Mouse (Mus musculus) lung, embryonic 15.5 days (tissue): ENCODE measurements around the gene Map2k2. TPM values are rescaled to one million over a fixed set of nuclear protein-coding genes. Genes with fewer than 3 reads are reported as not detected.
A peak's percentile ranks its signal among the peaks of the same experiment; 100 is the strongest.
"Not testable (repeated sequence)": the region's sequence is repeated elsewhere in the genome, so short reads cannot be mapped to it uniquely, and the experiment has no call there.

Source experiments
- ATAC-seq: fragments of 200-750 bp; cut with Nextera tagmentation; 2 replicates; pipeline ENCODE4 v1.8.0; 2017; ENCODE audit warnings: moderate number of reproducible peaks, borderline replicate concordance; ENCODE audit not compliant: low FRiP score, low TSS enrichment; ENCODE audit errors: extremely low read depth
- H3K27ac ChIP-seq: fragments of 300-500 bp; sonication (generic); 2 replicates; pipeline ENCODE4 v1.5.1; 2015; ENCODE audit warnings: moderate library complexity, mild to moderate bottlenecking, inconsistent platforms
- H3K27me3 ChIP-seq: fragments of 300-500 bp; sonication (generic); 2 replicates; pipeline ENCODE4 v1.6.1; 2015; ENCODE audit warnings: inconsistent platforms
- H3K36me3 ChIP-seq: fragments of 300-500 bp; sonication (generic); 2 replicates; pipeline ENCODE4 v1.6.1; 2015; ENCODE audit warnings: inconsistent platforms
- H3K4me1 ChIP-seq: fragments of 300-500 bp; sonication (generic); 2 replicates; pipeline ENCODE4 v1.6.1; 2015; ENCODE audit warnings: inconsistent platforms
- H3K4me2 ChIP-seq: fragments of 300-500 bp; sonication (generic); 2 replicates; pipeline ENCODE4 v1.6.1; 2015; ENCODE audit warnings: inconsistent platforms, mild to moderate bottlenecking, moderate library complexity
- H3K4me3 ChIP-seq: fragments of 300-500 bp; sonication (generic); 2 replicates; pipeline ENCODE4 v1.5.1; 2015; ENCODE audit warnings: mild to moderate bottlenecking, inconsistent platforms
- H3K9ac ChIP-seq: fragments of 300-500 bp; sonication (generic); 2 replicates; pipeline ENCODE4 v1.6.1; 2015; ENCODE audit warnings: inconsistent platforms
- H3K9me3 ChIP-seq: fragments of 300-500 bp; sonication (generic); 2 replicates; pipeline ENCODE4 v1.6.1; 2016; ENCODE audit warnings: inconsistent platforms
- WGBS: fragments of 180-500 bp; shearing (Covaris S2); methylation state at CpG from one replicate; pipeline ENCODE4 v1.1.7; 2015; 5-methylcytosine and 5-hydroxymethylcytosine counted together
- polyA plus RNA-seq: library from polyadenylated mRNA; unstranded; fragments of >200 nt; fragmentation: Nextera tagmentation; extraction: Ambion mirVana; gene quantifications from 2 replicates; pipeline ENCODE4 v1.2.1, GENCODE M21; 2015

The Map2k2 gene
- polyA plus RNA-seq, 1 experiment from 2014 or later, result 180 TPM

DNA sequence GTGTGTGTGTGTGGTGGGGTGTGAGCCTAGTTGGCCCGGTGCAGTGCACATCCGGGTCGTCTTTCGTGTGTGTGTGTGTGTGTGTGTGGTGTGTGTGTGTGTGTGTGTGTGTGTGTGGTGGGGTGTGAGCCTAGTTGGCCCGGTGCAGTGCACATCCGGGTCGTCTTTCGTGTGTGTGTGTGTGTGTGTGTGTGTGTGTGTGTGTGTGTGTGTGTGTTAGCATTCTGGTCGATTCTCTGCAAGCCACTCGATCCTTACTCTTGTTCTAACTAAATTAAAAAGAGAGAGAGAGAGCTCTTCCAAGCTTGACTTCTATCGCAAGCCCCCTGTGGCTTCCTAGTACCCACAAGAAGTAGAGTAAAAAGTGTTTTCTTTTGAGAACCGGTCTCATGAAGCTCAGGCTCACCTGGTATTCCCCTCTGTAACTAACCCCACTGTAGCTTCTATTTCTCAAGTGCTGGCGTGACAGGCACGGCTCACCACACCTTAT lies 63.7 kb downstream of the Map2k2 start:
- WGBS, result 19% methylated on average over 11 of the region's 14 CpGs
- 0 out of 2 replicates have a peak, but pooled peaks have one; percentile 20 for ATAC-seq
- not testable (repeated sequence) for H3K36me3 ChIP-seq, H3K27me3 ChIP-seq, H3K9ac ChIP-seq, H3K4me3 ChIP-seq, H3K9me3 ChIP-seq
- Histone ChIP-seq H3K4me1 (peaks cover 45% of the 10 kb centered on the region), H3K4me2 (peak overlapping the region; percentile 77), H3K27ac (peak overlapping the region; percentile 44; the same call in 1 of the 2 replicates)

DNA sequence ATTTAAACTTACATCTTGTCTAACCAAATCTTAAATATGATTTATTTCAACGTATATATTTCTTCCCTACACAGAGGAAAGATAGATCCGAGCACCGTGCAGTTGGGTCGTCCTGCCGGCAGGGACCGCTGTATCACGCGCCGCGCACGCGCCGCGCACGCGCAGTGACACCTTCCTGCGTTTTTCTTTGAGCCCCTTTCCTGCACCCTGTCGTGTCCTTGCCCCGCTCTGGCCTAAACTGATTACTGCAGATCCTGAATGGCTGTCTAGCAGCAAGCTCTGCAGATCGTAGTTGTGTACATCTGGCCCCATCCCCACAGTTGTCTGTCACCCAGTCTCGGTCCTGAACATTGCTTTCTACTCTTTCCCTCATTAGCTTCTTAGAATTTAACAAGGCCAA lies 67.4 kb downstream of the Map2k2 start:
- H3K9ac ChIP-seq, result peak overlapping the region; percentile 31
- 0 out of 2 replicates have a peak overlapping the region, but pooled peaks have one; percentile 14 for H3K4me3 ChIP-seq
- H3K4me2 ChIP-seq, result peak overlapping the region; percentile 43
- no peak for ATAC-seq
- no peaks in the 10 kb centered on the region for H3K27me3 ChIP-seq
- peak overlapping the region; percentile 76 for H3K27ac ChIP-seq
- 9% methylated on average over 21 of the region's 21 CpGs for WGBS
- H3K4me1 ChIP-seq, result peaks cover 45% of the 10 kb centered on the region
- H3K36me3 ChIP-seq, result peaks cover 7% of the 10 kb centered on the region
- H3K9me3 ChIP-seq, result no peaks in the 10 kb centered on the region

DNA sequence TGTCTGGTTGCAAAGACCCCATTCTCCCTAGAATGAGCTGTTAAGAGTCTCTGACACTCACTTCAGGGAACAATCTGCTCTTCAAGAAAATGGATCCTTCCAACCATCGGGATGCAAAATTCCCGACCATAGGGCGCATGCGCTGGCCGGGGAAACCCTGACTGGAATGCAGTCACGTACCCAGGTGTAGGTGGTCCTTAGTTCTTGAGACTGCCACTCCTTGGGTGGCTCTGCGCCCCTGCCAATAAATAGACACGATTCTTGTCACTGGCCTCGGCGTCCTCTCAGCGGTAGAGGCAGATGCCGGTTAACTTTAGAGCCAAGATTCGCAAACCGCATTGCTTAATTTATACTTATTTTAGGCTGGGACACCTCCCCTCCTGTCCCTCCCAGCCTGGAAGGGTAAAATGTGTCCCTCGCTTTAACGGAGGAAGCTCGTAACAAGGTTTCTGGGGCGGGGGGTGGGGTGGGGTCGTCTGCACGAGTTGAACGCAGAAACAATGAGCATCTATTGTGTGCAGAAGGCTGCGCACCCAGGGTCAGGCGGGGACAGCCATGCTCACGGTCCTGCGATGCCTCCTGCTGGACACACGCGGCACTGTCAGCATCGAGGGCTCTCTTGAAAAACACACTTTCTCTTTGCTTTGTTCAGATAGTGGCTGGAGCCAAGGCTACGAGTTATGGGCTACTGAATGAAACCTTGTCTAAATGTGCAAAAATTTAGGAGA lies 69.1 kb downstream of the Map2k2 start:
- Histone ChIP-seq H3K4me1 (peaks cover 47% of the 10 kb centered on the region), H3K4me3 (peak overlapping the region; percentile 34), H3K4me2 (peak overlapping the region; percentile 64), H3K9me3 (no peaks in the 10 kb centered on the region), H3K9ac (peak overlapping the region; percentile 43), H3K36me3 (peaks cover 24% of the 10 kb centered on the region), H3K27me3 (no peaks in the 10 kb centered on the region), H3K27ac (peak overlapping the region; percentile 87)
- 2% methylated on average over 29 of the region's 29 CpGs for WGBS
- ATAC-seq, result peak; percentile 50; the same call in 1 of the 2 replicates

DNA sequence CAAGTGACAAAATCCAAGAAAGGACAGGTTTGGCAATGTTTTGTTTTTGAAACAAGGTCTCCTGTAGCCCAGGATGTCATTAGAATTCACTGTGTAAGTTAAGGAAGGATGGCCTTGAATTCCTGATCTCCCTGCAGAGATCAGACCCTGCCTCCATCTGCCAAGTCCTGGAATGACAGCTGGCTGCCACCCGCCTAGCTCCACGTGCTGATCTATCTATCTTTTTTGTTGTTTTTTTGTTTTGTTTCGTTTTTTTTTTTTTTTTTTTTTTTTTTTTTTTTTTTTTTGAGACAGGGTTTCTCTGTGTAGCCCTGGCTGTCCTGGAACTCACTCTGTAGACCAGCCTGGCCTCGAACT lies 69.6 kb downstream of the Map2k2 start:
- not testable (repeated sequence) for H3K27me3 ChIP-seq, ATAC-seq, H3K9me3 ChIP-seq
- peak overlapping the region; percentile 78 for H3K4me2 ChIP-seq
- H3K4me3 ChIP-seq, result peak overlapping the region; percentile 34
- peaks cover 29% of the 10 kb centered on the region for H3K36me3 ChIP-seq
- peaks cover 47% of the 10 kb centered on the region for H3K4me1 ChIP-seq
- 0 out of 2 replicates have a peak overlapping the region, but pooled peaks have one; percentile 43 for H3K9ac ChIP-seq
- 12% methylated on average over 3 of the region's 4 CpGs for WGBS
- peak overlapping the region; percentile 87 for H3K27ac ChIP-seq

DNA sequence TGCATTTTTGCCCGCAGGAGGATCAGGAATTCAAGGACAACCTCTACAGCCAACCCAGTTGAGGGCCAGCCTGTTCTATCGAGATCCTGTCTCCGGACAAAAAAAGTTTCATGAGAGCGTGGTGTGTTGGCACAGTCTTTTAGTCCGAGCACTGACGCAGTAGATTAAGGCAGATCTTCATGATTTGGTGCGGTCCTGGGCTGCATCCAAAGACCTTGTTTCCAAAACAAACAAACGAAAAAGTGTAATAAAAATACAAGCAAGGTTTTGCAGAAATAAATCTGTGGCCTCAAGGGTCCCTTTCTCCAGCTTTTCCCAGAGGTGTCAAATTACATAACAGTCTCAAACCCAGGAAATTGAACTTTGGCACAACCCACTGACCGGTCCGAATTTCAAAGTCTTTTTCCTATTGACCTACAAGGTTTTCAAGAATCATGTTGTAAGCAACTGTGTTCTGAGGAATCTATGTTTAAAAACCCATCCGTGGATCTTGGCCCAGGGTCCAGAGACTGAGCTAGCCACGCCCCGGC lies 70.3 kb downstream of the Map2k2 start:
- peak; percentile 9; the same call in 1 of the 2 replicates for ATAC-seq

DNA sequence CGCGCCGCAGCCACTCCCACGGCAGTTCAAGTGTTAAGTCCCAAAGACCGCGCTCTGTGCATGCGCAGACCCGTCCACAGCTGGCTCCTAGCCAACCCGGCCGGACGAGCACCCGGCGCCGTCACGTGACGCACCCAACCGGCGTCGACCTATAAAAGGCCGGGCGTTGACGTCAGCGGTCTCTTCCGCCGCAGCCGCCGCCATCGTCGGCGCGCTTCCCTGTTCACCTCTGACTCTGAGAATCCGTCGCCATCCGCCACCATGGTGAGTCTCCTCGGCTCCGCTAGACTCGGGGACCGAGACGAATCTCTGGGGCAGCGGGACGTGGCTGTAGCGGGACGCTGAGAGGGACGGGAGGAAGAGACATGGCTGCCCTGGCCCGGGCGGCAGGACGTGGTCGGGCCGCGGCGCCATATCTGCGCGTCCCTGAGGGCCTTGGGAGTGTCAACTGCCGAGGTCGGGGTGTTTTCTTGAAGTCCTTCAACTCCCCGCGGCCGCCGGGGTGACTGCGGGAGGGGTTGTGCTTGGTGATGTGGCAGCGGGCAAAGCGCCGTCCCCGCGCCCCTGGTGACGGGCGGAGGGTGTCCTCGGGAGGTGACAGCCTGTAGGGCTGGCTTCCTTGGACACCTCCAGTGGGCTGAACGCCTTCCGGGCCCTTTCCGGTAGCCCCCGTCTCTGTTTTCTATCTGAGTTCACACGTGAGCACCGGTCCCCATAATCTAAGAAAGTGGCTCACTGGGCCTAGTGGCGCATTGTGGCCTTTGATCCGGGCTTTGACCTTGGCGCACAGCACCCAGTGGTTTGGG lies 71.0 kb downstream of the Map2k2 start, which contains the start of gene Eef2:
Eef2 (plus strand) TSS at position 166 of the 806 bp plus-strand sequence.
- ATAC-seq, result peak; percentile 86
- Histone ChIP-seq H3K4me3 (peak within 1 kb of the TSS; percentile 77), H3K9ac (peak within 1 kb of the TSS; percentile 89), H3K9me3 (no peaks in the 10 kb centered on the region), H3K27ac (peak within 1 kb of the TSS; percentile 87), H3K36me3 (peaks cover 43% of the 10 kb centered on the region), H3K27me3 (no peaks in the 10 kb centered on the region), H3K4me2 (peak within 1 kb of the TSS; percentile 78), H3K4me1 (peaks cover 53% of the 10 kb centered on the region)
- under 1% methylated on average over 77 of the region's 77 CpGs for WGBS

More for the DNA sequence above, 70.3 kb downstream of the Map2k2 start:
- peak overlapping the region; percentile 78 for H3K4me2 ChIP-seq
- peaks cover 48% of the 10 kb centered on the region for H3K4me1 ChIP-seq
- peak overlapping the region; percentile 87 for H3K27ac ChIP-seq
- H3K27me3 ChIP-seq, result no peaks in the 10 kb centered on the region
- peak overlapping the region; percentile 31 for H3K9ac ChIP-seq
- 2% methylated on average over 13 of the region's 13 CpGs for WGBS
- peaks cover 36% of the 10 kb centered on the region for H3K36me3 ChIP-seq
- peak overlapping the region; percentile 77 for H3K4me3 ChIP-seq
- H3K9me3 ChIP-seq, result no peaks in the 10 kb centered on the region

DNA sequence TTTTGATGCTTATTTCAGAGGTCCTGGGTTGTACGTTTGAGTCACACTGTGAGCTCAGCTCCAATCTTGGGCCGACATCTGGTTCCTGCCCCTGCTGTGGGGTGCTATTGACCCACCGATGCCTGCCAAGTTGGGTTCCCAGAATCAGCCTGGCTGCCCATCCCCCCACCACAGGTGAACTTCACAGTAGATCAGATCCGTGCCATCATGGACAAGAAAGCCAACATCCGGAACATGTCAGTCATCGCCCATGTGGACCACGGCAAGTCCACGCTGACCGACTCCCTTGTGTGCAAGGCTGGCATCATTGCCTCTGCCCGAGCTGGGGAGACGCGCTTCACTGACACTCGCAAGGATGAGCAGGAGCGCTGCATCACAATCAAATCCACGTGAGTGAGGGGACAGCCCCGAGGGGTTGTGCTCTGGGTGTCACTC lies 71.8 kb downstream of the Map2k2 start:
- Histone ChIP-seq H3K36me3 (peaks cover 50% of the 10 kb centered on the region), H3K27me3 (no peaks in the 10 kb centered on the region), H3K9me3 (no peaks in the 10 kb centered on the region), H3K4me3 (peak overlapping the region; percentile 77), H3K4me2 (peak overlapping the region; percentile 78), H3K27ac (peak overlapping the region; percentile 69; the same call in 1 of the 2 replicates), H3K4me1 (peaks cover 57% of the 10 kb centered on the region), H3K9ac (peak overlapping the region; percentile 89)
- ATAC-seq, result no peak
- WGBS, result 6% methylated on average over 16 of the region's 16 CpGs

DNA sequence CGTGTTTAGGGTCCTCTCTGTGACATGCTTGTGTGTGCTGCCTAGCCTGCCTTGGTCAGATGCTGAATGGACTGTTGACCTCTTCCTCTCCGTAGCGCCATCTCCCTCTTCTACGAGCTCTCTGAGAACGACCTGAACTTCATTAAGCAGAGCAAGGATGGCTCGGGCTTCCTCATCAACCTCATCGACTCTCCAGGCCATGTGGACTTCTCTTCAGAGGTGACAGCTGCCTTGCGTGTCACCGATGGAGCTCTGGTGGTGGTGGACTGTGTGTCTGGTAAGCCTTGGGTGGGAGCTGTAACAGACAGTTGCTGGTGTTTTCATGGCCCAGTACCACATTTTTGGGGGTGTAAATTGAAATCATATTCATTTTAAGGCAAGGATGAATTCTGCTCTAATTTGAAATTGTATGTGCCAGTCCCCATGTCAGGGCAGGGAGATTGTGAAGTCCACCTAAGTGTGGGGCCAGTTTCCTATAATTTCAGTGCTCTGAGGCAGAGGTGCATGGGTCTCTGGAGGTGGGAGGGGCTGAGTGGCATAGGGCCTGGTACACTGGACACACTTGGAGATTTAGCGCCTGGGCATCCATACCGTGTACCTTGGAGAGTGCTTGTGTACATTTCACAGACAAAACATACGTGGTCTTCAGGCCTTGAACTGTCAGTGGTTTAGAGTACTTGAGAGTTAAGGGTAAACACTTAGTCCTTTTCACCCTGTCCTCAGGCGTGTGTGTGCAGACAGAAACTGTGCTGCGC lies 72.4 kb downstream of the Map2k2 start:
- ATAC-seq, result no peak
- peaks cover 54% of the 10 kb centered on the region for H3K4me1 ChIP-seq
- peak overlapping the region; percentile 78 for H3K4me2 ChIP-seq
- H3K9me3 ChIP-seq, result no peaks in the 10 kb centered on the region
- no peak overlapping the region for H3K27ac ChIP-seq
- peaks cover 50% of the 10 kb centered on the region for H3K36me3 ChIP-seq
- no peaks in the 10 kb centered on the region for H3K27me3 ChIP-seq
- peak overlapping the region; percentile 89 for H3K9ac ChIP-seq
- WGBS, result 51% methylated on average over 14 of the region's 14 CpGs
- peak overlapping the region; percentile 77 for H3K4me3 ChIP-seq

DNA sequence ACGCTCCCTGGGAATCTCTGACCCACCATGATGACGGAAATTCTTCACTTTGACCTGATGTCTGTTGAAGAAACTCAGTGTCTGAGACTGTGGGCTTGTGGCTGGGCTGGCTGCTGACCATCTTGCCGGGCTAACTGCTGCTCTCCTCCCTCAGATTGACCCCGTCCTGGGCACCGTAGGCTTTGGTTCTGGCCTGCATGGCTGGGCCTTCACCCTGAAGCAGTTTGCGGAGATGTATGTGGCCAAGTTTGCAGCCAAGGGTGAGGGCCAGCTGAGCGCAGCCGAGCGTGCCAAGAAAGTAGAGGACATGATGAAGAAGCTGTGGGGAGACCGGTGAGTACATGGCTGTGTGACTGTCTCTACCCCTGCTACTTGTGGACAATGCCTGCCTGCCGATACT lies 73.2 kb downstream of the Map2k2 start:
- no peak overlapping the region for H3K4me3 ChIP-seq
- H3K9ac ChIP-seq, result no peak overlapping the region
- WGBS, result 89% methylated on average over 11 of the region's 11 CpGs
- no peak for ATAC-seq
- peaks cover 53% of the 10 kb centered on the region for H3K4me1 ChIP-seq
- H3K9me3 ChIP-seq, result no peaks in the 10 kb centered on the region
- no peak overlapping the region for H3K4me2 ChIP-seq
- peaks cover 50% of the 10 kb centered on the region for H3K36me3 ChIP-seq
- no peak overlapping the region for H3K27ac ChIP-seq
- H3K27me3 ChIP-seq, result no peaks in the 10 kb centered on the region

DNA sequence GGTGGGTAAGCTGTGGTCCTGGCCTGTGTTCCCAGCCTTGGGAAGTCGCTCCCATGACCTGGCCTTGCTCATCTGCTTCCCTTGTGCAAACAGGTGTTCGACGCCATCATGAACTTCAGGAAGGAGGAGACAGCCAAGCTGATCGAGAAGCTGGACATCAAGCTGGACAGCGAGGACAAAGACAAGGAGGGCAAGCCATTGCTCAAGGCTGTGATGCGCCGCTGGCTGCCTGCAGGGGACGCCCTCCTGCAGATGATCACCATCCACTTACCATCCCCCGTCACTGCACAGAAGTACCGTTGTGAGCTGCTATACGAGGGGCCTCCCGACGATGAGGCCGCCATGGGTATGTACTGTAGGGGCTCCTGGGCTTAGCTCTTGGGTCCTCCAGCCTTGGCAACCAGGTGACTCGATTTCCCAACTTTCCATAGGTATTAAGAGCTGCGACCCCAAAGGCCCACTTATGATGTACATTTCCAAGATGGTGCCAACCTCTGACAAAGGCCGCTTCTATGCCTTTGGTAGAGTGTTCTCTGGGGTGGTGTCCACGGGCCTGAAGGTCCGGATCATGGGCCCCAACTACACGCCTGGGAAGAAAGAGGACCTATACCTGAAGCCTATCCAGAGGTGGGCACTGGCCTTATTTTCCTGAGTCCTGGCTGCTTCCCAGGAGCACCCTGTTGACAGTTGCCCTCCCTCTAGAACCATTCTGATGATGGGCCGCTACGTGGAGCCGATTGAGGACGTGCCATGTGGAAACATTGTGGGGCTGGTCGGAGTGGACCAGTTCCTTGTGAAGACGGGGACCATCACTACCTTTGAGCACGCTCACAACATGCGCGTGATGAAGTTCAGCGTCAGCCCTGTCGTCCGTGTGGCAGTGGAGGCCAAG lies 74.0 kb downstream of the Map2k2 start:
- Histone ChIP-seq H3K4me1 (peaks cover 53% of the 10 kb centered on the region), H3K27ac (no peak overlapping the region), H3K9ac (no peak overlapping the region), H3K27me3 (no peaks in the 10 kb centered on the region), H3K4me3 (no peak overlapping the region), H3K36me3 (peaks cover 50% of the 10 kb centered on the region), H3K4me2 (no peak overlapping the region), H3K9me3 (no peaks in the 10 kb centered on the region)
- WGBS, result 83% methylated on average over 32 of the region's 32 CpGs
- ATAC-seq, result no peak
